Mouse (Mus musculus) layer of hippocampus, postnatal 36 days (tissue): ENCODE results near the gene Hoxa5. TPM values are rescaled to one million over a fixed set of nuclear protein-coding genes. Genes with fewer than 3 reads are reported as not detected.

Source experiments
- DNase-seq, 2 experiments: peaks; one replicate each; pipeline ENCODE4 v3.0.0; 2022
- total RNA-seq, 2 experiments: library from RNA; stranded (reverse); gene quantifications; 2 replicates each; pipeline ENCODE4 v1.2.3; 2021

The Hoxa5 gene
- total RNA-seq, 2 experiments from 2014 or later, result not detected

DNA sequence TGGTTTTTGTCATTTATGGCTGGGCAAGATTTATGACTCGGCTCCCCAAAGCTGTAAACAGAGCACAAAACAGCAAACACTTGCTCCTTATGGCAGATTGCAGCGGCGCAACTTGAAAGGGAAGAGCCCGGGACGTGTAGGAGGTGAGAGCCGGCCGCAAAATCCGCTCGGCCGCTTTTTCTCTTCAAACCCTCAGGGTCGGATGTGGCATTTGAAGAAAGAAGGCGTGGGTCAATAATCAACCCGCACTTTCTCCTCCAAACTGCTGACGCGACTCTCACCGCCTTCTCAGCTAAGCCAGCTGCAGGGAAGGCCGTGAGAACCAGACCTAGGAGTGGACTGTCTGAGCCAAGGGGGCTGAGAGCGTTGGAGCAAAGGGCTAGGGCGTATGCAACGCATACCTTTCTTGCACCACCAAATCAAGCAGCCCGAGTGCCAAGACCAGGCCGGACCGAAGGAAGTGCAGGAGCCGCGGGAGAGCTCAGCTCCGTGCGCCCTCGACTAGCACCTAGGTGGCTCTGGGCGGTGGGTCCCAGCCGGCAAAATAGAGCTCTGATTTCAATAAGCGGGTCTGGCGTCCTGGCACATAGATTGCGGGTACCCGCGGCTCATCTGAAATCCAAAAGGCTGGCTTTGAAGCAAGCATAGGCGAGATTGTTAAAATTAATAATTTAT, 27.2 kb downstream of the Hoxa5 start, which contains the start of gene 5730596B20Rik:
5730596B20Rik (plus strand) TSS at position 438 of the 675 bp plus-strand sequence.
- DNase-seq, result no peak

- DNase-seq, result no peak
Observed at GRCm38 (mm10) chr6:52176391-52176790, 28.0 kb downstream of the Hoxa5 start.

- no peak for DNase-seq
Observed at GRCm38 (mm10) chr6:52175864-52176263, 28.5 kb downstream of the Hoxa5 start.

DNA sequence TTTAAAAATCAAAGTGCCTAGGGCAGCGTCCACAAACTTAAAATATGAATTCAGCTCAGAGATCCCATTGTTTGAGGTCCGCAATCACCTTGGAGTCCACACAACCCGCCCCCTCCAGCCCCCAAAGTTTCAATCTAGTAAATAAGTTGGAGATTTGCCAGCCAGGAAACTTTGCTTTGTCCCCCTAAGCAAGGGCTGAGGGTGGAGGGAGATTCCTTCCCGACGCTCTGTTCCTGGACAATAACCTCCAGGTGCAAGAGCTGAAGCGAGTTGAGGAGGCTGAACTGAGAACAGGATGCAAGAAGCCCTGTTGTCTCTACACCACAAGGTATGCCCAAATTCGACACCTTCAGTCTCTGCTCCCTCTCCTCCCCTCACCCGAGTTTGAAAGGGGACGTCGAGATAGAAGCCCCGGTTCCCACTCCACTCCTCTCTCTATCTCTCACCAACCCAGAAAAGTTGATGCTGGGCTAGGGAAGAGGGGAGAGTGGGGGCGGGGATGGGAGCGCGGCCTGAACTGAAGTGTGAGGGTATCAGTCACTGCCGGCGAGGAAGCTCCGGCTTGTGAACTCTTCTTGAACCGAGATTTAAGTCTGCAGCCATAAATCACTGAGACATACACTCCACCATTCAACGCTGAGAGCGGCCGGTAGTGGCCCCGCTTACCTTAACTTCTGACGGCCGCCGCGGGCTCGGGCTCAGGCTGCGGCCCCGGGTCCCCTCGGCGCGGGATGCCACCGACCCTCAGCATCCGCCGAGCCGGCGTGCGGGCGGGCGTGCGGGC, 29.2 kb downstream of the Hoxa5 start:
- no peak for DNase-seq

DNA sequence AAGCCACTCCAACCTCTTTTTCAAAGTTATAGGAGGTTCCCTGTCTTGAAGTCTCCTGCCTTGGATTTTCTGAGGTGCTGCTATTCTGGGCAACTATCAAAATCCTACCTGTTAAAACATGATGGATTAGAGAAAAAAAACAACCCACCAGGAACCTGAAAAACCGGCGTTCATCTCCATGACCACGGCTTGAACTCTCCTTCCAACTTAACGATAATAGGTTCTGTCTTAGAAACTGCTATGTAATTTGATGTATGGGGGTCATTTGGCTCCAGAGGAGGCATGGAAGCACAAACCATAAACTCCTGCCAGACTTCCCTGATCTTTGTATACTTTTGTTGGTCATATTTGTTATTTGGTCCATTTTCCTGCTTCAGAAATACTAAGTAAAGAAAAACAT, 30.7 kb downstream of the Hoxa5 start:
- no peak for DNase-seq

DNA sequence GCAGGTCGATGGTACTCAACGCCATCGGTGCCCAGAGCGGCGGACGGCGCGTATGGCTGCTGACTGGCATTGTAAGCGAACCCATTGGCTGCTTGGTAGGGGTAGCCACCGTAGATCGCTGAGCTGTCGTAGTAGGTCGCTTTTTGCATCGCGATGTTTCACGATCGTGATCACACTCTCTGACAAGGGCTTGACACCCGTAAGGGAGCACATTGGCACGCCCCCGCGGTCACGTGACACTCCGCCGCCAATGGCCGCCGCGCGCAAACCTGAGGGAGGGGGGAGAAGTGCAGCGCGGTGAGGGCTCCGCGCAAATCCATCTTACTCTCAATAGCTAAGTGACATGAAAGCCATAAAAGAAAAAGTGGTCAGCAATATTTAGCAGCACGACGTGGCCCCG, 31.9 kb downstream of the Hoxa5 start:
- no peak for DNase-seq

DNA sequence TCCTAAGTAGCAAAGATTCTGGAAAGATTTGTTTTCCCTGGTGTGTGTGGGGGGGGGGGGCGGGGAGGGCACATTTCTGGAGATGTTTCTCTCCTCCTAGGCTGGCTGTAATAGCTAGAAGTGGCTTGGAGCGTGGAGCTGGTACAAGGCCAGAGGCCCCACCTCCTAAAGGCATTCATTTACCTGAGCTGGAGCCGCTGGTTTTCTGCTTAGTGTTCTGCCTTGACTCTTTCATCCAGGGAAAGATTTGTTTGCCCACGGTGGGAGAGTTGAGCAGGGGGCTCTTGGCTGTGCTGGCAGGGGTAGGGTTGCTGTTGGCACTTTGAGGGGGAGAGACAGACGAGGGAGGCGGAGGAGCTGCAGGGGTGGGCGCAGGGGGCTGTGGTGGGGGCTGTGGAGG, 32.4 kb downstream of the Hoxa5 start:
- DNase-seq, result no peak

DNA sequence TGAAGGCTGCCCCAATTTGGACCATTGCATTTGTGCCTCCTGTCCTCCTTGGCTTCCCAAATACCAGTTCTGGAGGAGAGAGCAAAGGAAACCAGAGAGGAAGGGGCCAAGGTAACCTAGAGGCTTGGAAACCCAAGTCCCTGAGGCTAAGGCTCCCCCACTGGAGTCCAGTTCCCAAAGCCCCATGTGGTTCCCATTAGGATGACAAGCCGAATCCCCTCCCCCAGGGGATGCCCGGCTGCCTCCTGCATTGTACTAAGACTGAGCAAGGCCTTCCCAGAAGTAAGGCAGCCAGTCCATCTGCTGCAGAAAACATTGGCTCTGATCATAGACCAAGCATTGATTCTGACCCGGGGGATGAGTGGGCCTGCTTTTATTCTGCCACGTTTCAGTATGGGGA, 33.1 kb downstream of the Hoxa5 start:
- DNase-seq, result no peak

- no peak for DNase-seq
Observed at GRCm38 (mm10) chr6:52170898-52171223, 33.5 kb downstream of the Hoxa5 start.

DNA sequence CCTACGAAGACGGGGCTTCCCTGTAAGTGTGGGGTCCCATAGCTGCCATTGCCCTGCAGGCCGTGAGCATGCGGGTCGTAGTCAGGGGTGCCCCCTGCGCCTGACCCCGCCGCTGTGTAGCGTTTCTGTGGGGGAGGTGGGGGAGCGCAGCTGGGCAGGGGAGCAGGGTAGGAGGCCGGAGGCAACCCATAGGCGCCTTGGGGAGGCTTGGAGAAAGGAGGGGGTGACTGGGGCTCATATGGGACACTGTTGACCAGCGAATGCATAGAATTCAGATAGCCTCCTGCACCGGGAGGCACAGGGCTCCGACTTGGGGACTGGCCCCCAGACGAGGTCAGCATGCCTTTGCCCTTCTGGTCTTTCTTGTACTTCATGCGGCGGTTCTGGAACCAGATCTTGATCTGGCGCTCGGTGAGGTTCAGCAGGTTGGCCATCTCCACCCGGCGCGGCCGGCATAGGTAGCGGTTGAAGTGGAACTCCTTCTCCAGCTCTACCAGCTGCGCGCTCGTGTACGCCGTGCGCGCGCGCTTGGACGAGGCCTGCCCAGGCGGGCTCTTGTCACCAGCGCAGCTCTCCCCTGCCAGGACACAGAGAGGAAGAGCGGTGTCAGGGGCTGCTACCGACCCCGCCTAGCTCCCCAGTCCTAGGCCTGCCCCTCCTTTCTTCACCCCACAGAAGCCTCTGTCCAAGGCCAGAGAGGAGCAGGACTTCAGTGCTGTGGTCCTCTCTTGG, 34.1 kb downstream of the Hoxa5 start:
- no peak for DNase-seq

GRCm38 (mm10) chr6:52169499-52170165, 34.8 kb downstream of the Hoxa5 start:
- no peak for DNase-seq

GRCm38 (mm10) chr6:52168191-52169055, 36.0 kb downstream of the Hoxa5 start:
- DNase-seq, result no peak

- DNase-seq, result no peak
Observed at GRCm38 (mm10) chr6:52167736-52168161, 36.6 kb downstream of the Hoxa5 start.

- DNase-seq, result no peak
Observed at GRCm38 (mm10) chr6:52167176-52167575, 37.2 kb downstream of the Hoxa5 start.

GRCm38 (mm10) chr6:52166431-52167077, 37.8 kb downstream of the Hoxa5 start:
- no peak for DNase-seq

- DNase-seq, result no peak
Observed at GRCm38 (mm10) chr6:52165441-52166370, 38.7 kb downstream of the Hoxa5 start.

DNA sequence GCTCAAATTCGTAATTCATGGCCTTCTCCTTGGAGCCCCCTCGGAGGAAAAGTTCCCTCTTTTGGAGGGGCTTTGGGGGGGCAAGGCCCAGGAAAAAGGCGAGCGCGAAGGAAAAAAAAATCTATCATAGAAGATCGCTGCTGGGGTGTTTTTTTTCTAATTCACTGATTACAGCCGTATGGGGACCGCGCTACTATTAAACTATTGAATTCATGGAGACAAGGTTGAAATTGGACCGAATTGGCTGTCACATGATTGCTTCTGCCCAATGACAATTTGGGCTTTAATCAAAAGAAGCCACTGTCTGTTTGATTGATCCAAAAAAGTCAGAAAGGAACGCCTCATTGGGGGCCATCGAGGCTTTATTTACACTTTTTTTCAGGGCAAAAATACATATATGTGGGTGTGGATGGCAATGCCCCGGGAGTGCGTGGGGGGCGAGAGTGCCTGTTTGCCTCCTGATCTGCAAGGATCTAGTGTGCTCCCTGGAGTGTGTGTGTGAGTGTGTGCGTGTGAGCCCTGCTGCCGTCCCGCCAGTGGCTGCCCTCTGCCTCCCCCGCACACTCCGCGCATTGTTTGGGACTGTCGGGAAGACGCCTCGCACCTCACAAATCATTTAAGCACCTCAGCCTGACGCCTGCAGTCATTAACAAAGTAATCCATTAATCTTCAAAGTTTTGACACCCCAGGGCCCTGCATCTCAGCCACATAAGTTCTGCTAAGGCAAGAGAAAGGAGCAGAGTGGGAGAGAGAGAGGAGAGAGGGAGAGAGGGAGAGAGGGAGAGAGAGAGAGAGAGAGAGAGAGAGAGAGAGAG, 39.6 kb downstream of the Hoxa5 start, which contains the start of gene Hoxa2:
Hoxa2 (minus strand) TSS at position 206 of the 815 bp plus-strand sequence.
- no peak for DNase-seq

DNA sequence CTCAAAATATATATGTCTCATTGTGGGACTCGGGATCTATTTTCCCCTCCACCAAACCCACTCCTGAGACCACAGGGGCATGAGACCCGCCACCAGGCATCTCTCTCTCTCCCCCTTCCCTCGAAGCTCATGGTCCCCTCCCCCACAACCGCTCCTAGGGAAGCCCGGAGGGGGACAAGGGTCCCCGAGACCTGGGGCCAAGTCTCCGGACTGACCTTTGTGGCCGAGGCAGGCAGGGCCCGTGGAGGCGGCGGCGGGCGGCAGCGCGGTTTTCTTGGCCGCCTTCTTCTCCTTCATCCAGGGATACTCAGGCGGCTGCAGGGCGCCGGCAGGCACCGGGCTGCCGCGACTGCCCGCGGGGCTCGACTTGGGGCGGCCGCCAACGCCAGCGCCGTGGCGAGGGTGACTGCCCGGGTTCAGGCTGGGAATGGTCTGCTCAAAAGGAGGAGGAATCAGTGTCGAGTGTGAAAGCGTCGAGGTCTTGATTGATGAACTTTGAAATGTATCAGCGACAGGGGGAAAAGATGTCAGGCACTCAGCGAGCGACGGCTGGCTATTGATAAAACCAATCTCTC, 40.2 kb downstream of the Hoxa5 start:
- no peak for DNase-seq
